Mouse (Mus musculus) ES-Bruce4 (cell line): ENCODE results near the gene Acsl3.

Experiments used
- CTCF ChIP-seq: IDR thresholded peaks from one replicate; pipeline ENCODE4 v1.8.1; 2011; ENCODE audit warnings: low read depth, low read length
- POLR2A ChIP-seq: IDR thresholded peaks from one replicate; pipeline ENCODE4 v1.8.1; 2011; ENCODE audit warnings: low read length; ENCODE audit not compliant: insufficient read depth

DNA sequence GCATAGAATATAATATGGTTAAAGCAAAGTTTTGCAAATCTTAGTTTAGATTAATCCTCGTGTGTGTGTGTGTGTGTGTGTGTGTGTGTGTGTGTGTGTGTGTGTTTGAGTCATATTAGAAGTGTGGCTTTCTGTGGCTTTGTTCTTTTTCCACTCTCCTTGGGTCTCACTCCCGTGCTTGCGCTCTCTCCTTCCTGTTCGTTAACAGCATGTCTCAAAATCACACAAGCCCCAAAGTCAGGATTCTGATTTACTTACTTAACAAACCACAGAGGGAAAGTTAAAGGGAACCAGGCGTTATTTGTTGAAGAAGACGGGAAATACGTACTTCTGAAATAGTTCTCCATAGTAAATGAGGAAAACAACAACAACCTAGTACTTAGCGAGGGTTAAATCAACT, 26.5 kb downstream of the Acsl3 start:
- TF ChIP-seq POLR2A (no peak), CTCF (no peak)
